Mouse (Mus musculus): ENCODE data around the gene Gm13290. TPM values are rescaled to one million over a fixed set of nuclear protein-coding genes. Genes with fewer than 3 reads are reported as not detected.
"Not testable (repeated sequence)": the region's sequence is repeated elsewhere in the genome, so short reads cannot be mapped to it uniquely, and the experiment has no call there.

Gene Gm13290
- not detected in 2 replicates for polyA plus RNA-seq (2015; fragmentation: Nextera tagmentation; extraction: Ambion mirVana)

GRCm38 (mm10) chr4:88773534-88773933, at the start of gene Gm13290:
TSS of gene Gm13290 (plus strand) at chr4:88773834.
- H3K4me3 ChIP-seq; H3K27ac ChIP-seq; H3K4me1 ChIP-seq; H3K36me3 ChIP-seq (ENCODE audit: poor library complexity, severe bottlenecking); H3K9me3 ChIP-seq (replicated peaks); H3K9ac ChIP-seq; H3K4me2 ChIP-seq; ATAC-seq; H3K27me3 ChIP-seq: not testable (repeated sequence)
- no CpG with 5 or more reads among the region's 32 CpGs for WGBS

DNA sequence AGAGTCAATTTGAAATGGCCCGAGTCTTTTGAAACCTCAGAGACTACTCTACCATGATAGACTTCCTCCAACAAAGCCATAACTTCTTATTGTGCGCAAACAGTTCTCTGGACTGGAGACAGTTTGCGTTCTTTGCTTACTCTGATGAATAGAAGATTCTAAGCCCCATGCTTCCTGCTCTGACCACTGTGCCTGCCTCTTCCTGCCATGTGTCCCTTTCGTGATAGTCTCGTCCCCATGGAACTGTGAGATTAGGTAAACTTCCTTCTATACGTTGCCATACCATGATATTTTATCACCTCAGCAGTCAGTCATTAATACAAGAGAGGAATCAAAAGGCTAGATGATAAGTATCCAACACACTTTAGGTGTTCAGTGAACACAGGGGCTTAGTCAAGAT, 46.9 kb upstream of the Gm13290 start:
- Histone ChIP-seq H3K4me2 (no peak overlapping the region), H3K9me3 (replicated peaks) (no peaks in the 10 kb centered on the region), H3K4me1 (no peaks in the 10 kb centered on the region), H3K36me3 (ENCODE audit: poor library complexity, severe bottlenecking) (no peaks in the 10 kb centered on the region), H3K27ac (no peak overlapping the region), H3K4me3 (no peak overlapping the region), H3K27me3 (no peaks in the 10 kb centered on the region), H3K9ac (no peak overlapping the region)
- no peak for ATAC-seq
- WGBS = 86% methylated on average over 6 of the region's 6 CpGs

- H3K9me3 ChIP-seq (replicated peaks) = no peaks in the 10 kb centered on the region
- no peak for ATAC-seq
- H3K36me3 ChIP-seq (ENCODE audit: poor library complexity, severe bottlenecking) = no peaks in the 10 kb centered on the region
- no peak overlapping the region for H3K27ac ChIP-seq
- H3K4me3 ChIP-seq = no peak overlapping the region
- no peaks in the 10 kb centered on the region for H3K4me1 ChIP-seq
- no peak overlapping the region for H3K9ac ChIP-seq
- no peak overlapping the region for H3K4me2 ChIP-seq
- WGBS = 0% methylated on average over 1 of the region's 1 CpGs
- H3K27me3 ChIP-seq = no peaks in the 10 kb centered on the region
Measured at GRCm38 (mm10) chr4:88727324-88727723, 46.3 kb upstream of the Gm13290 start.

- 5% methylated on average over 2 of the region's 2 CpGs for WGBS
- Histone ChIP-seq H3K27ac (no peak overlapping the region), H3K4me2 (no peak overlapping the region), H3K36me3 (ENCODE audit: poor library complexity, severe bottlenecking) (no peaks in the 10 kb centered on the region), H3K9ac (no peak overlapping the region), H3K4me1 (no peaks in the 10 kb centered on the region), H3K9me3 (replicated peaks) (no peaks in the 10 kb centered on the region), H3K27me3 (no peaks in the 10 kb centered on the region), H3K4me3 (no peak overlapping the region)
- peak; percentile 68 for ATAC-seq
Measured at GRCm38 (mm10) chr4:88738480-88738879, 35.2 kb upstream of the Gm13290 start.

DNA sequence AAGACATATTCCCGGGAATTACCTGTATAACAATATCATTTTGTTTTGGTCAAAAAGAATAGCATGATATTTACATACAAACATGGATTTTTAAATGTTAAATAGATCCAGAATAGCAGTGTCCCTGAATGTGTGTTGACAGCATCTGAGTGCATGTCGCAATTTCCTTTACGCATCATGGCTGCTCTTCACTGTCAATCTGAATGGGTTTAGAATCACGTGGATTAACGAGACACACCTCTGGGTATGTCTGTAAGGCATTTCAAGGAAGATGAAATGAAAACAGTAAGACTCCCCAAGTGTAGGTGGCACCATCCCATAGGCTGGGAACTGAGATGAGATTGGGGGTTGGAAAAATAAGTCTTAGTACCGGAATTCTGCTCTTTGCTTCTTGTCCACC, 34.6 kb upstream of the Gm13290 start:
- 88% methylated on average over 6 of the region's 6 CpGs for WGBS
- H3K4me1 ChIP-seq = no peaks in the 10 kb centered on the region

DNA sequence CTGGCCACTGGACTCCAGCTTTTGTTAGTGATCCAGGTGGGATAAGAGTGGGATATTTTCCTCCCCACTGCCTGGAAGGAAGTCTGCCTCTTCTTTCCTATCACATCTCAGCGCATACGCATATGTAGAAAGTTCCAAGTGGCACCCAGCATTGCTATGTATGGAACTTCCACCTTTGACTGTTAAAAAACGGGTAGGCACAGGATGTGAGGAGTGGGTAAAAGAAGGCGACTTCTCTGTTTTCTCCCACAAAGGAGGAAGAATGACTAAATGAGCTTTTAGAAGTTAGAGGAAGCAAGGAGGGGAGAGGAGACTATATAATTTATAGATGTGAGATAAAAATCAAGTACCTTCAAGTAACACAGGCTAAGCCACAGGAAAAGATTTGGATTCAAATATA, 32.2 kb upstream of the Gm13290 start:
- H3K4me2 ChIP-seq = no peak overlapping the region
- WGBS = 93% methylated on average over 4 of the region's 4 CpGs
- H3K27me3 ChIP-seq = no peaks in the 10 kb centered on the region
- ATAC-seq = no peak
- H3K27ac ChIP-seq = no peak overlapping the region
- H3K9ac ChIP-seq = no peak overlapping the region
- no peaks in the 10 kb centered on the region for H3K36me3 ChIP-seq (ENCODE audit: poor library complexity, severe bottlenecking)
- no peak overlapping the region for H3K4me3 ChIP-seq
- peaks cover 7% of the 10 kb centered on the region; the same call in 1 of the 2 replicates for H3K4me1 ChIP-seq
- no peaks in the 10 kb centered on the region for H3K9me3 ChIP-seq (replicated peaks)

More for the DNA sequence above, 34.6 kb upstream of the Gm13290 start:
- H3K27ac ChIP-seq = no peak overlapping the region
- no peaks in the 10 kb centered on the region for H3K36me3 ChIP-seq (ENCODE audit: poor library complexity, severe bottlenecking)
- no peaks in the 10 kb centered on the region for H3K9me3 ChIP-seq (replicated peaks)
- H3K4me2 ChIP-seq = no peak overlapping the region
- no peak for ATAC-seq
- no peak overlapping the region for H3K9ac ChIP-seq
- H3K4me3 ChIP-seq = no peak overlapping the region
- no peaks in the 10 kb centered on the region for H3K27me3 ChIP-seq

DNA sequence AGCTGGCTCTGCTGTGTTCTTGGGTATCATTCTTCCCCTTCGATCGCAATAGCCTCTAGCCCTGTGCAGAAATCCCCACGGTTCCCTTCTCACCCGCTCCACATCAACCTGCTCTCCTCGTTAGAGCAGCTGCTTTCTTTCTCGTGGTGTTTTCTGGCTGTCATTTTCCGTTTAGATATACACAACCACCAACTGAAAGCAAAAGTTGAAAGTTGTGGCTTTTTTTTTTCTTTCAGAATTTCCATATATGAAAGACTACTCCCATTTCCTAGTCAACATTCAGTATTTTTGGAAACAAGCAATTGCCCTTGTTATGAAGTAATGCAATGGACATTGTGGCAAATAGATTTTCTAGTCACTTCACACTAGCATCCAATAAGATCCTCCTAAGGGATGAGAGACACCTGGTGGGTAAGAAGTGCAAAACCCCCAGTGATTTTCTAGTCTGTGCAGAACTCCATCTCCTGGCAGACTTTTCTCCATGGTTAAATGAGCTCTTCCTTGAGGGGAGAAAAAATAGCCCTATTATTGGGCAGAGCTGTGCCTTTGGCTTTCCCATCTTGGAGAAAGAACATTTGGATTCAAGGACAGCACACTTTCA, 30.8 kb upstream of the Gm13290 start:
- Histone ChIP-seq H3K4me2 (no peak overlapping the region), H3K27me3 (no peaks in the 10 kb centered on the region), H3K4me3 (no peak overlapping the region), H3K9me3 (replicated peaks) (no peaks in the 10 kb centered on the region), H3K9ac (no peak overlapping the region), H3K27ac (no peak overlapping the region), H3K36me3 (ENCODE audit: poor library complexity, severe bottlenecking) (no peaks in the 10 kb centered on the region), H3K4me1 (peaks cover 7% of the 10 kb centered on the region; the same call in 1 of the 2 replicates)
- WGBS = 69% methylated on average over 7 of the region's 7 CpGs
- ATAC-seq = no peak

GRCm38 (mm10) chr4:88744207-88744606, 29.4 kb upstream of the Gm13290 start:
- Histone ChIP-seq H3K9ac (no peak overlapping the region), H3K27me3 (no peaks in the 10 kb centered on the region), H3K4me3 (no peak overlapping the region), H3K27ac (no peak overlapping the region), H3K4me2 (no peak overlapping the region), H3K4me1 (peaks cover 7% of the 10 kb centered on the region; the same call in 1 of the 2 replicates), H3K36me3 (ENCODE audit: poor library complexity, severe bottlenecking) (no peaks in the 10 kb centered on the region), H3K9me3 (replicated peaks) (no peaks in the 10 kb centered on the region)
- ATAC-seq = no peak
- WGBS = 63% methylated on average over 3 of the region's 3 CpGs

- no peaks in the 10 kb centered on the region for H3K9me3 ChIP-seq (replicated peaks)
Measured at GRCm38 (mm10) chr4:88749926-88750325, 23.7 kb upstream of the Gm13290 start.

DNA sequence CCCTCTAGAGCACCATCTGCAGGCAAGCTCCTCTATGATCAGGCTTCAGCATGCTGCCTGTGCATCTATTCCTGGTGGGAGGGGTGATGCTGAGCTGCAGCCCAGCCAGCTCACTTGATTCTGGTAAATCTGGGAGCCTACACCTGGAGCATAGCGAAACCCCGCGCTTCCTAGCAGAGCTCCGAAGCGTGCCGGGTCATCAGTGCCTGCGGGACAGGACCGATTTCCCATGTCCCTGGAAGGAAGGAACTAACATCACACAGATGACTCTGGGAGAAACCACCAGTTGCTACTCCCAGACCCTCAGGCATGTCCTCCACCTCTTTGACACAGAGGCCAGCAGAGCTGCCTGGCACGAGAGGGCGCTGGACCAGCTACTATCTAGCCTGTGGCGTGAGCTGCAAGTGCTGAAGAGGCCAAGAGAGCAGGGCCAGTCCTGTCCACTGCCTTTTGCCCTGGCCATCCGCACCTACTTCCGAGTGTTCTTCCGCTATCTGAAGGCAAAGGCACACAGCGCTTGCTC, 18.8 kb upstream of the Gm13290 start, which contains the start of gene Gm13271:
TSS of gene Gm13271 (plus strand) at position 51 of the 523 bp plus-strand sequence.
- 77% methylated on average over 15 of the region's 15 CpGs for WGBS
- not testable (repeated sequence) for H3K27ac ChIP-seq; H3K36me3 ChIP-seq (ENCODE audit: poor library complexity, severe bottlenecking); H3K9me3 ChIP-seq (replicated peaks); H3K4me2 ChIP-seq; H3K27me3 ChIP-seq; H3K4me3 ChIP-seq; ATAC-seq; H3K4me1 ChIP-seq; H3K9ac ChIP-seq

More at GRCm38 (mm10) chr4:88749926-88750325, 23.7 kb upstream of the Gm13290 start:
- Histone ChIP-seq H3K4me2 (no peak overlapping the region), H3K4me1 (peaks cover 7% of the 10 kb centered on the region; the same call in 1 of the 2 replicates), H3K27ac (no peak overlapping the region), H3K27me3 (no peaks in the 10 kb centered on the region), H3K4me3 (no peak overlapping the region), H3K36me3 (ENCODE audit: poor library complexity, severe bottlenecking) (no peaks in the 10 kb centered on the region), H3K9ac (no peak overlapping the region)
- WGBS = 78% methylated on average over 6 of the region's 6 CpGs
- no peak for ATAC-seq

- H3K9ac ChIP-seq = peak overlapping the region; percentile 59
- H3K36me3 ChIP-seq (ENCODE audit: poor library complexity, severe bottlenecking); ATAC-seq; H3K27me3 ChIP-seq; H3K4me1 ChIP-seq; H3K9me3 ChIP-seq (replicated peaks): not testable (repeated sequence)
- peak overlapping the region; percentile 61 for H3K27ac ChIP-seq
- H3K4me3 ChIP-seq = peak overlapping the region; percentile 49
- H3K4me2 ChIP-seq = peak overlapping the region; percentile 74
- WGBS = 12% methylated on average over 28 of the region's 31 CpGs
Measured at GRCm38 (mm10) chr4:88756581-88757513, 16.8 kb upstream of the Gm13290 start.

- Histone ChIP-seq H3K9ac (peak overlapping the region; percentile 59), H3K4me2 (peak overlapping the region; percentile 74), H3K27ac (peak overlapping the region; percentile 61), H3K4me3 (peak overlapping the region; percentile 49)
- ATAC-seq = peak; percentile 100
- not testable (repeated sequence) for H3K4me1 ChIP-seq; H3K27me3 ChIP-seq; H3K36me3 ChIP-seq (ENCODE audit: poor library complexity, severe bottlenecking); H3K9me3 ChIP-seq (replicated peaks)
- 0% methylated on average over 21 of the region's 21 CpGs for WGBS
Measured at GRCm38 (mm10) chr4:88757628-88758031, 16.0 kb upstream of the Gm13290 start.
